Mouse (Mus musculus): Measurements from ENCODE around the gene Lig4. TPM values are rescaled to one million over a fixed set of nuclear protein-coding genes. Genes with fewer than 3 reads are reported as not detected.

Gene Lig4
- polyA plus RNA-seq, 1 experiment = 2.2 TPM

DNA sequence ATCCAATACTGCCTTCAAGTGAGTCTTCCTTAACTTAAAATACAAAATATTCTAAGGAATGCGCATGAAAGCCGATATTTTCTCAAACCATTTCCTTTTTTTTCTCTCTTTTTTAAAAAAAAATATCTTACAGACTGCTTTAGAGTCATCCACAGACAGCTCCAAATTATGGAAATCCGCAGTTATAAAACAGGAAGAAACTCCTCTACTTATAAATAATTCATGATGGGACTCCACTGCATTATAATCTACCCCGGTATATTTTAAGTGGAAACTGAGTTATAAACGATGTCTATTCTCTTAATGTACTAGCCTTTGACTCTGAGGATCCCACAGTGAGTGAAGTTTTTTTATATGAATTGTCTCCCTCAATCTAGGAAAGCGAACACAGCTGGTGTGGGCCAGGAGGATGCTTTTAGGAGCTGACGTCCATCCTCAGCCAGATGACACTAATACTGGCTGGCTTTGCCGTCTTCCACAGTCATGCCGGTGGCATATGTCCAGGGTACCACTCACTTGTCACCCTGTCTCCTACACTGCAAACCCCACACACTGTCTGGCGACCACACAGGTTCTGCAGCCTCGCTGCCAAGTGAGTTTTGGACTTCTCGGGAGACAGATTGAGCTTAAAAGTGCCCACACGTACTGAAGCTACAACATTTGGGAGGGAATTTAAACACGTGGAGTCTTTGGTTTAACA, 47.6 kb downstream of the Lig4 start:
- no peaks in the 10 kb centered on the region for H3K36me3 ChIP-seq (ENCODE audit: control insufficient read depth, insufficient read depth, low read length)
- no peak for DNase-seq
- TF ChIP-seq POLR2A (IDR thresholded peaks at IDR 0.05; ENCODE audit: low read depth, low read length) (no peak), CTCF (conservative IDR thresholded peaks at IDR 0.05; ENCODE audit: insufficient read depth, insufficient read length, low read depth, low read length) (no peak)
- no peak overlapping the region for H3K27ac ChIP-seq (ENCODE audit: insufficient read depth, low read depth, low read length)
- no peak overlapping the region for H3K4me3 ChIP-seq (ENCODE audit: insufficient read depth, low read depth, low read length)
- no peaks in the 10 kb centered on the region for H3K27me3 ChIP-seq (replicated peaks; ENCODE audit: control insufficient read depth, insufficient read depth, low read length)
- WGBS = 79% methylated on average over 14 of the region's 14 CpGs
- no peaks in the 10 kb centered on the region for H3K4me1 ChIP-seq (ENCODE audit: control insufficient read depth, insufficient read depth, low read length)

Other genes with a start within 250 kb of the Lig4 start
- gene Fam155a, start 206.5 kb downstream of the Lig4 start, polyA plus RNA-seq (2012; rRNA removed) = 0.07 and 0.08 TPM in 2 replicates
- gene Gm10217, start 113.4 kb downstream of the Lig4 start, polyA plus RNA-seq (2012; rRNA removed) = not detected in 2 replicates
- gene Abhd13, start within 50 bp of the Lig4 start, polyA plus RNA-seq (2012; rRNA removed) = 5.3 and 6.3 TPM in 2 replicates
- 2.0 and 2.4 TPM in 2 replicates for gene Tnfsf13b, start 28.8 kb upstream of the Lig4 start, polyA plus RNA-seq (2012; rRNA removed)
- gene Myo16, start 176.2 kb upstream of the Lig4 start, polyA plus RNA-seq (2012; rRNA removed) = 0.01 and 0.08 TPM in 2 replicates

Measured in kidney, adult 2 months (tissue).